Mouse (Mus musculus) right cerebral cortex, postnatal 10 days (tissue): ENCODE data around the gene Adarb2.

Source experiments
- DNase-seq, 2 experiments: peaks; one replicate each; pipeline ENCODE4 v3.0.0; 2021; ENCODE audit warnings: low spot score in 2 of 2

Gene Adarb2

GRCm38 (mm10) chr13:8202681-8203476 is at the start of gene Adarb2:
Gene Adarb2, plus strand, starts transcription at chr13:8202866.
- peak; percentile 81 to 86 for DNase-seq

- peak; percentile 24 to 34 for DNase-seq
These were observed 28.9 kb upstream of the Adarb2 start for GRCm38 (mm10) chr13:8173800-8174199.

- DNase-seq: no peak
These were observed 10.7 kb upstream of the Adarb2 start for GRCm38 (mm10) chr13:8191977-8192376.

- no peak for DNase-seq
These were observed 3.3 kb upstream of the Adarb2 start for GRCm38 (mm10) chr13:8199186-8199880.

GRCm38 (mm10) chr13:8203477-8203813 is 779 bp downstream of the Adarb2 start:
- peak; percentile 35 to 45 for DNase-seq

- DNase-seq: peak in 1 of 2 experiments; percentile 25
These were observed 4.7 kb downstream of the Adarb2 start for GRCm38 (mm10) chr13:8207337-8207736.

GRCm38 (mm10) chr13:8210776-8211175 is 8.1 kb downstream of the Adarb2 start:
- no peak for DNase-seq

- DNase-seq: no peak
These were observed 36.2 kb downstream of the Adarb2 start for GRCm38 (mm10) chr13:8238871-8239270.

GRCm38 (mm10) chr13:8248016-8248667 is 45.5 kb downstream of the Adarb2 start:
- DNase-seq: no peak

GRCm38 (mm10) chr13:8272158-8272945 is 69.7 kb downstream of the Adarb2 start:
- DNase-seq: no peak

- DNase-seq: no peak
These were observed 80.5 kb downstream of the Adarb2 start for GRCm38 (mm10) chr13:8283116-8283515.

- no peak for DNase-seq
These were observed 113.9 kb downstream of the Adarb2 start for GRCm38 (mm10) chr13:8316347-8317141.

GRCm38 (mm10) chr13:8333589-8334455 is 131.2 kb downstream of the Adarb2 start:
- no peak for DNase-seq

- DNase-seq: no peak
These were observed 131.9 kb downstream of the Adarb2 start for GRCm38 (mm10) chr13:8334580-8334979.

GRCm38 (mm10) chr13:8341086-8341807 is 138.6 kb downstream of the Adarb2 start:
- DNase-seq: no peak

- DNase-seq: no peak
These were observed 144.5 kb downstream of the Adarb2 start for GRCm38 (mm10) chr13:8347147-8347546.

GRCm38 (mm10) chr13:8352341-8352740 is 149.7 kb downstream of the Adarb2 start:
- no peak for DNase-seq

- DNase-seq: no peak
These were observed 150.3 kb downstream of the Adarb2 start for GRCm38 (mm10) chr13:8352952-8353351.

GRCm38 (mm10) chr13:8365523-8365922 is 162.9 kb downstream of the Adarb2 start:
- DNase-seq: no peak
